Mouse (Mus musculus) brain, embryonic 14.5 days (tissue): Measurements from ENCODE around the gene Adgrl3.

Source experiments
- CTCF ChIP-seq: fragments of 200-500 bp; IDR thresholded peaks from 2 replicates; pipeline ENCODE4 v1.5.1; 2012; ENCODE audit warnings: inconsistent platforms, mild to moderate bottlenecking, moderate library complexity, borderline replicate concordance; ENCODE audit not compliant: insufficient read depth, insufficient read length; ENCODE audit errors: extremely low read depth
- POLR2A ChIP-seq: fragments of 200-500 bp; IDR thresholded peaks from 2 replicates; pipeline ENCODE4 v1.6.1; 2012; ENCODE audit warnings: mild to moderate bottlenecking, inconsistent platforms, borderline replicate concordance; ENCODE audit not compliant: poor library complexity, insufficient read depth, insufficient read length, severe bottlenecking; ENCODE audit errors: extremely low read depth

GRCm38 (mm10) chr5:81275346-81276047 lies 255.6 kb downstream of the Adgrl3 start:
- TF ChIP-seq CTCF: no peak
- no peak for TF ChIP-seq POLR2A
